Mouse (Mus musculus): ENCODE data around the gene Abcb9. TPM values are rescaled to one million over a fixed set of nuclear protein-coding genes. Genes with fewer than 3 reads are reported as not detected.

Gene Abcb9
- 10 to 100 TPM; 32.8 to 53.3 TPM for polyA plus RNA-seq (2017; shearing (Covaris generic))

GRCm38 (mm10) chr5:124095596-124096232 lies at the start of gene Abcb9:
Gene Abcb9, minus strand, starts transcription at chr5:124095798.

GRCm38 (mm10) chr5:124115990-124116845 lies 20.6 kb upstream of the Abcb9 start, which contains the start of gene Arl6ip4:
Gene Arl6ip4, plus strand, starts transcription at chr5:124116089.

GRCm38 (mm10) chr5:124111742-124112497 lies 16.3 kb upstream of the Abcb9 start, which contains the start of gene Ogfod2:
Gene Ogfod2, plus strand, starts transcription at chr5:124112297.

DNA sequence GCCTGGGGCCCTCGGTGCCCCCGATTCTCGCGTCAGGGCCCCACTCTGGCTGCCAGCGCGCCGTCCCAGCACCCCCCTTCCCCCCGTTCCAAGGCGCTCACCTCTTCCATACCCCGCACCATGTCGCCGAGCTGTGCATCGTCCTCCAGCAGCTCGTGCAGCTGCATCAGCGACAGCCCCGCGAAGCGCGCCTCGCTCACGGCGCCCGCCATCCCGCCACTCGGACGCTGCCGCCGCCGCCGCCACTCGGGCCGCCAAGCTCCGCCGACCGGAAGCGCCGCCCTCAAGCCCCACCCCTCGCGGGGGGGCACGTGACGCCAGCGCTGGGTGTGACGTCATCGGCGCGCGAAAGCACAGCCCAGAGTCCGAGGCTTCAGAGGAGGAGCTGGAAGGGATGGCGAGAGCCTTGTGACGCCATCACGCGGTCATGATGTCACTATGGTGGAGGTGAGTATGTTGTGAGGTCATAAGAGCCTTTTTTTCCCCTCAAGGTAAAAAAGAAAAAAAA lies 63.5 kb downstream of the Abcb9 start, which contains the start of gene Vps37b:
Gene Vps37b, minus strand, starts transcription at position 270 of the 508 bp plus-strand sequence.

Other genes starting within 250 kb of the Abcb9 start
- 1 to 10 TPM in 1 of 2 experiments, not detected in 1; 2.4 TPM for gene Hcar2, start 230.3 kb downstream of the Abcb9 start, polyA plus RNA-seq (2017; shearing (Covaris generic))
- gene Hcar1, start 215.8 kb downstream of the Abcb9 start, polyA plus RNA-seq (2017; shearing (Covaris generic)), result not detected
- gene Denr, start 188.6 kb downstream of the Abcb9 start, polyA plus RNA-seq (2017; shearing (Covaris generic)), result 100 to 1,000 TPM in 1 of 2 experiments, 10 to 100 TPM in 1; 94.6 to 110 TPM
- 1 to 10 TPM; 2.7 to 4.1 TPM for gene Gm43518, start 168.4 kb downstream of the Abcb9 start, polyA plus RNA-seq (2017; shearing (Covaris generic))
- gene Ccdc62, start 165.1 kb downstream of the Abcb9 start, polyA plus RNA-seq (2017; shearing (Covaris generic)), result 1 to 10 TPM; 3.1 to 7.6 TPM
- gene Hip1r, start 122.2 kb downstream of the Abcb9 start, polyA plus RNA-seq (2017; shearing (Covaris generic)), result 10 to 100 TPM; 56.6 to 57.9 TPM
- 100 to 1,000 TPM in 1 of 2 experiments, 10 to 100 TPM in 1; 76.6 to 149 TPM for gene Vps37b, start 63.5 kb downstream of the Abcb9 start, polyA plus RNA-seq (2017; shearing (Covaris generic))
- gene Ogfod2, start 16.5 kb upstream of the Abcb9 start, polyA plus RNA-seq (2017; shearing (Covaris generic)), result 10 to 100 TPM; 37.5 to 42.2 TPM
- 10 to 100 TPM; 78.8 to 83.3 TPM for gene Arl6ip4, start 20.3 kb upstream of the Abcb9 start, polyA plus RNA-seq (2017; shearing (Covaris generic))
- gene Pitpnm2, start 154.0 kb upstream of the Abcb9 start, polyA plus RNA-seq (2017; shearing (Covaris generic)), result 10 to 100 TPM; 11.6 to 14.3 TPM
- gene Mphosph9, start 232.2 kb upstream of the Abcb9 start, polyA plus RNA-seq (2017; shearing (Covaris generic)), result 10 to 100 TPM; 18.8 to 26.8 TPM
- gene 2810006K23Rik, start 232.3 kb upstream of the Abcb9 start, polyA plus RNA-seq (2017; shearing (Covaris generic)), result 10 to 100 TPM; 11.5 TPM

Measured in inflammation-experienced regulatory T-cells (primary cell).